Mouse (Mus musculus): ENCODE data around the gene Mettl17.

Gene Mettl17

GRCm38 (mm10) chr14:51896019-51896418 lies 11.4 kb downstream of the Mettl17 start:
- in situ Hi-C loops (cut with MboI; ENCODE audit: low sequenced_read_pairs) = no loop called here

- in situ Hi-C loops (cut with MboI; ENCODE audit: low sequenced_read_pairs) = no loop called here
Observed at GRCm38 (mm10) chr14:51896539-51897170, 12.0 kb downstream of the Mettl17 start.

GRCm38 (mm10) chr14:51899351-51899750 lies 14.7 kb downstream of the Mettl17 start:
- in situ Hi-C loops (cut with MboI; ENCODE audit: low sequenced_read_pairs) = no loop called here

DNA sequence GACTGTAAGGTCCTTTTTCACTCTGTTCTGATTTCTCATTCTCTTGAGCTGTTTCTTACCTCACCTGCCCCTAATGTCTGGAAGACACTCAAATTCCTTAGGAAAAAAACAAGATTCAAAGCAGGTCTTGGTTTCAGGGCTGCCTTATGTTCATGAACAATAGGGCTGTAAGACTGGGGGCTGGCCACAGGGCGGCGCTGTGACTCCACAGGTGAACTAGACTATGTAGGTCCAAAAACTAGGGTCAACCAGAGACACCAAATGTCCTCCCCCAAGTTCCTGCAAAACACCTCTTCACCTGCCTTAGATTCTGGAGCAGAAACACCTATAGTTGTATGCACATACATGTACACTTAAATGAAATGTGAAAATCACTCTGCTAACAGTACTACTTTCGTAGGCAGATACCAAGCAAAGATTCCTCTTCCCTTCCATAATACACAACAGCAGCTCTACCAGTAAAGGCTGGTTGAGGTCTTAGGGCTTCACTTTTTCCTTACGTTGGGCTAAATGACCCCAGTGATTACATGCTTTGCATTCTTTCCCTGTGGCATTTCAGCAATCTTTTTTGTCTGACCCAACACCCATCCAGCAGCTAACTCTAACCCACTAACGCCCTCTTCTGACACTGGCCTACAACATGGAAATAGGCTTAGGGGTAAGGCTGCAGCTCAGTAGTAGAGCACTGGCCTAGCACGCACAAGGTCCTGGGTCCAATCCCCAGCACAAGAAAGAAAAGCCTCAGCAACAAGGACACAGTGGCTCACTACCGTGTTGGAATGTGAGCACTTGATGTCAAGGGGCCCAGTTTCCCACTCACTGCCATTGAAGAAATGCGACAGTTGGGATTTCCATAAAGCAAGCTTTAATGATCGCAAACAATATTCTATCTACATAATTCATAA lies 18.4 kb downstream of the Mettl17 start:
- in situ Hi-C loops (cut with MboI; ENCODE audit: low sequenced_read_pairs) = no loop called here

- in situ Hi-C loops (cut with MboI; ENCODE audit: low sequenced_read_pairs) = no loop called here
Observed at GRCm38 (mm10) chr14:51903782-51904181, 19.1 kb downstream of the Mettl17 start.

DNA sequence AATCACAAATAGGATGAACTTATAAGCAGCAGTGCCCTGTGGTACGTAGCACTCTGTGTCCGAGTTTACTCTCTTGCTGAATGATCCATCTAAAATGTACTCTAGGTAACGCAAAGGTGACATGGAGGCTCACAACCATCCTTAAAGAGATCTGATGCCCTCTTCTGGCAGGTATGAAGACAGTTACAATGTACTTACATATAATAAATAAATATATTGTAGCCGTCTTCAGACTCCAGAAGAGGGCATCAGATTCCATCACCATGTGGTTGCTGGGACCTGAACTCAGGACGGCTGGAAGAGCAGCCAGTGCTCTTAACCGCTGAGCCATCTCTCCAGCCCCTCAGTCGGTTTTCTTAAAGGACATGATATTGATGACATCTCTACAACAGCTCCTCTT lies 20.1 kb downstream of the Mettl17 start:
- in situ Hi-C loops (cut with MboI; ENCODE audit: low sequenced_read_pairs) = loop anchor here (5.0 kb wide), 1 partner anchor 103 kb away; no protein-coding TSS in a partner anchor

- in situ Hi-C loops (cut with MboI; ENCODE audit: low sequenced_read_pairs) = loop anchor here (5.0 kb wide), 1 partner anchor 101 kb away; no protein-coding TSS in a partner anchor
Observed at GRCm38 (mm10) chr14:51906102-51906501, 21.5 kb downstream of the Mettl17 start.

GRCm38 (mm10) chr14:51911301-51911700 lies 26.7 kb downstream of the Mettl17 start:
- in situ Hi-C loops (cut with MboI; ENCODE audit: low sequenced_read_pairs) = no loop called here

DNA sequence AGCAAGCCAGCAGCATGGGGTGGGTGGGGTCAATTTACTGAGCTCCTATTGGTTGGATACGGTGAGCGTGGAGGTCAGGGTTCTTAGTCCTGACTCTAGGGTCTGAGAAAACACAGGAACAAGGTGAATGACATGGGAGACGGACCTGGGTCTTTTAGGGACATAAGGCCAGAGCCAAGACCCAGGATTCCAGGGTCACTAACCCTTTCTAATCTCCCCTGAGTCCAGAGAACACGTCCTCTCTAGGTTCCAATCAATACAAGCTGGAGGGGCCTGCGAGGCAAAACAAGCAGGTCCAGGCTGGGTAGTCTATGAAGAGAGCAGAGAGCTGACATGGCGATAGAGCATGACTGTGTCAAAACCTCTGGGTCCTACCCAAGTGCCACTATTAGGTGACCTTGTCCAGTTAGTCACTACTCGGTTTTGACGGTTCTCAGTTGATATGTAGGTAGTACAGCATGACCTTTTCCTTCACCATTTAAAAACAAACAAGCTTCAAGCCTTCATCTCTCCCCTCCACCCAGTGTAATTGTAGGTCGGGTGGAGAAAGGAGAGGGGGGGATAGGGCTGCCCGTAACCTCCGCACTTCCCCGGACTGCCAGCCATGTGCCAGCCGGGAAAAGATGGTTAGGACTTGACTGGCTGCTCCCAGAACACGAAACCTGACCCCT lies 27.9 kb downstream of the Mettl17 start:
- in situ Hi-C loops (cut with MboI; ENCODE audit: low sequenced_read_pairs) = no loop called here

GRCm38 (mm10) chr14:51913062-51913959 lies 28.7 kb downstream of the Mettl17 start:
- in situ Hi-C loops (cut with MboI; ENCODE audit: low sequenced_read_pairs) = no loop called here

DNA sequence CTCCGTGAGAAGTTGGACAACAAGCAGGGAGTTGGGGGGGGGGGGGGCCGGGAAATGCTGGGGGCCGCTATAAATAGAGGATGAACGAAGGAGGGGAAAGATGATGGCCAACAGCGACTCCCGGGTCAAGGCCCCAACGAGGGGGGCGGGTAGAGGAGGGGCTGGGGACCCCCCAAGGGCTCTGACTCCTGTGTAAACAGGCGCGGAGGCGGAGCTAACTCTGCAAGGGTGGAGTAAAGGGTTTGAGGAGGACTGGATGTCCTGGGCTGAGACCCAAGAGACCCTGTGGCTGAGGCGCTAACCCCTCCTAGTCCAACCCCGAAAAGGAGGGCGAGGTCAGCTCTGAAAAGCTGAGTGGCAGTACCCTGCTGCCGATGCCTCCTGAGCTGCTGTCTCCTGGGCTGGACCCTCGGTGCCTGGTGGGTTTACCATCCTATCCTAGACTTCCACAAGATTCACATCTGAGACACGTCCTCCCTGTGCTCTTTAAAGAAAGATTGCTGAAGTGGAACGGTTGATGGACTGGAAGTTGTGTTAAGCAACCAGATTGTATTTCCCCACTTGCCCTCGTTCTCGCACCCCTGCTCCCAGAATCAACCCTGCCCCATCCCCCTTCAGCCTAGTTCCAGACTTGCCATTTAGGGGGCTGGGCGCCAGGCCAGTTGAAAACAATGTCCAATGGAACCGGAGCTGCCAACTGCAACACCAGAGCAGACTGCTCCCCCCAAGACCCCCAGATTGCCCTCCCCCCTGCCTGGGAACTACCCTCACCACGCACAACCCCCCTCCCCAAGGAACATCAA lies 29.5 kb downstream of the Mettl17 start, which contains the start of gene Ndrg2:
Gene Ndrg2, minus strand, starts transcription at position 199 of the 803 bp plus-strand sequence.
- in situ Hi-C loops (cut with MboI; ENCODE audit: low sequenced_read_pairs) = no loop called here

DNA sequence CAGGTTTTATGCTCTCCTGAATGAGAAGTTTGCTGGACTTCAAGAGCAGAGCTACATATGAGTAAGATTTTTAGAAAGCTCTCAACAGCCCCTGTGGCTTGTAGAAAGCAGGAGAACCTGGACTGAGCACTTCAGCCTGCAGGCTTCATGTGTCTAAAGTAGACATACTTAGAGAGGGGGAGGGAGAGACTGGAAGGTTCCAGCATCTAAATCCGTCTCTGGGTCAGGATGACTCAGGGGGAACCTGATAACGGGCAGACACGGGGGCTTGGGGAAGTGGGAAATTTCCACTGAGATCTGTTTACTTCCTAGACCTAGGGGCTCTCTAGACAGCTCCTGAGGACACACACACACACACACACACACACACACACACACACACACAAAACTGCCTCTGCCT lies 30.4 kb downstream of the Mettl17 start:
- in situ Hi-C loops (cut with MboI; ENCODE audit: low sequenced_read_pairs) = no loop called here

GRCm38 (mm10) chr14:51916539-51916938 lies 31.9 kb downstream of the Mettl17 start:
- in situ Hi-C loops (cut with MboI; ENCODE audit: low sequenced_read_pairs) = no loop called here

- in situ Hi-C loops (cut with MboI; ENCODE audit: low sequenced_read_pairs) = no loop called here
Observed at GRCm38 (mm10) chr14:51918125-51918524, 33.5 kb downstream of the Mettl17 start, which contains the start of gene Tppp2. Gene Tppp2, plus strand, starts transcription at chr14:51918425.

- in situ Hi-C loops (cut with MboI; ENCODE audit: low sequenced_read_pairs) = no loop called here
Observed at GRCm38 (mm10) chr14:51918966-51919365, 34.3 kb downstream of the Mettl17 start.

DNA sequence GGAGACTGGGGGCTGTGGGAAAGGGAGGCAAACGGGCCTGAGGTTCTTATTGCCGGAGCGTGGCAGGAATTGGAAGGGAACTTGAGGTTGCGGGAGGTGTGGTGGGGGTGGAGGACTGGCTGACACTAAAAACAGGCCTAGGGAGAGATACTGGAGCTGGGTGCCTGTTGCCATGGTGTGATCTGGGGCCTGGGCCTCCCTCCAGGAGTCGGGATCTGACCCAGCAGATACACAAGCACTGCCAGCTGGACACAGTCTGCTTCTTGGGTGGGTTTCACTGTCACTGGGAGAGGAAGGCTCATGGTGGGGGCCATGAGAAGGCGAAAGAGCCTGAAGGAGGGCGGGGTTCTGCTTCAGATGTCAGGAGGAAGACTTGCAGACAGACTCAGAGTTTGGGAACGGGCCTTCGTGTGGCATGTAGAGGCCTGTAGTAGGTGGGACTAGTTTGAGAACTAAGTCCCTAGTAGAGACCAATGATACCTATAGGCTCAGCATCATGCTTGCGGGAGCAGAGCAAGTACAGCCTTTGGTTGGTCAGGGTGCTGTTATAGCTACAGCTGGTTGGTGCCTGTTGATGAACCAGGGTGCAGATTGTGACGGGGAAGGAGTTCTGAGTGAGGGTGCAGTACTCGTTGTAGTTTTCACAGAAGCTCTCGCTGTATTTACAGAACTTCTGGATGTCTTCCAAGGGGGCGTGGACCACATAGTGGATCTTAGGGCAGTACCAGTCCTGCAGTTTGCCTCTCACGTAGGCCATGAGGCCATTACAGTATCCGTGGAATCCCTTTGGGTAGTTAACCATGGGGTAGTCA lies 37.3 kb downstream of the Mettl17 start:
- in situ Hi-C loops (cut with MboI; ENCODE audit: low sequenced_read_pairs) = no loop called here

DNA sequence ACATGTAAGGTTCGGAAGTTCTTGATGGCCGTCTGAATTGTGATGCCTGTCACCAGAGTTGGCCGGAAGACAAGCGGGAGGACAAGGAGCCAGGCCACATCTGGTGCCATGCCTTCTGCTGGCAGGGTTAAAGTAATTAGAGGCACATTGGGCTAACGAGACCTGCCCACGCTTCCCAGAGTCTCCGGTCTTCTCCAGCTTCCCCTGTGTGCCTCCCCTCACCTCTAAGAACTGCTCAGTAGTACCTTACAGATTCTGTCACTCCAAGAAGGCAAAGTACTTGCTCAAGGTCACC lies 37.9 kb downstream of the Mettl17 start, which contains the start of gene Rnase13:
Gene Rnase13, minus strand, starts transcription at position 203 of the 295 bp plus-strand sequence.
- in situ Hi-C loops (cut with MboI; ENCODE audit: low sequenced_read_pairs) = no loop called here

DNA sequence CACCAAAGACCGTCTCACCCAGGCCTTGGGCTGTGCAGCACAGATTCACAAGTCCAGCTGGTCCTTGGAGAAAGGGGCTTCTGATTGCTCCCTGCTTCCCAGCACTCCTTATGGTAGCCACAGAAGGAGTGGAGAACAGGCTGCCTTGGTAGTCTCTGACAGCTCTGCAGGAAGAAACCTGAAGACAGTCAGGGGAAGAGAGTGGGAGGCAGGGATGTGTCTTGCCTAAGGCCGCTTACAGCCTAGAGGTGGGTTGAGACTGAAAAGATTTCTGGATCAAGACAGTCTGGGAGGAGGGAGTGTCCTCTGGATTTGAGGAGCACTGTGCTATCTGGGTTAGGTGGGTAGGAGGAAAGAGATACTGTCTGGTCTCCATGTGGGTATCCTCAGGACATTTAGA lies 38.3 kb downstream of the Mettl17 start:
- in situ Hi-C loops (cut with MboI; ENCODE audit: low sequenced_read_pairs) = no loop called here

- in situ Hi-C loops (cut with MboI; ENCODE audit: low sequenced_read_pairs) = no loop called here
Observed at GRCm38 (mm10) chr14:51923492-51923891, 38.9 kb downstream of the Mettl17 start.
